Mouse (Mus musculus): Measurements from ENCODE around the gene Scg3. TPM values are rescaled to one million over a fixed set of nuclear protein-coding genes. Genes with fewer than 3 reads are reported as not detected.

Gene Scg3
- polyA plus RNA-seq, 1 experiment from 2014 or later, result 125 TPM

DNA sequence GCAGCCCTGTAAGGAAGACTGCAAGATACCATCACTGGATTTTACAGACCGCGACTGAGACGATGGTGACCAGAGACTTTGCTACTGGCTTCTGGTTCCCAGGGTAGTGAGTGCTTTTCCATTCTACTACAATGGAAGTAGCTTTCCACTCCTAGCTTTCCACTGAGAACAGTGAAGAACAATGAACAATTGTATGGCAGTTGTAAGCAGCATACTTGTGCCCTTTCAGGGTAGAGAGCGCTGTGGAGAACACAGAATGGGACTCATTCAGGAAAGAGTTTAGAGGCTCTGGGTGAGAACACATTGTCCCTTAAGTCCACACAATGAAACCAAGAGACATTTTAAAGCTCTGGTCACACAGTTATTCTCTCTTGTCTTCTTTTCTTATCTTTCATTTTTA is 86.3 kb downstream of the Scg3 start:
- WGBS, result 77% methylated on average over 4 of the region's 4 CpGs
- no peaks in the 10 kb centered on the region for H3K27me3 ChIP-seq (replicated peaks; ENCODE audit: control insufficient read depth, insufficient read depth, low read length)
- peaks cover 19% of the 10 kb centered on the region for H3K4me1 ChIP-seq (ENCODE audit: control insufficient read depth, insufficient read depth, low read depth, low read length)
- H3K9me3 ChIP-seq (ENCODE audit: control insufficient read depth, low read length), result no peaks in the 10 kb centered on the region
- H3K4me3 ChIP-seq (ENCODE audit: low read length), result no peak overlapping the region
- ATAC-seq, result no peak
- H3K36me3 ChIP-seq (ENCODE audit: control insufficient read depth, insufficient read depth, low read length), result peaks cover 15% of the 10 kb centered on the region
- H3K27ac ChIP-seq (ENCODE audit: low read depth, low read length), result no peak overlapping the region
- no peak overlapping the region for H3K4me2 ChIP-seq (ENCODE audit: low read length)
- no peak overlapping the region for H3K9ac ChIP-seq (ENCODE audit: low read depth, low read length)

DNA sequence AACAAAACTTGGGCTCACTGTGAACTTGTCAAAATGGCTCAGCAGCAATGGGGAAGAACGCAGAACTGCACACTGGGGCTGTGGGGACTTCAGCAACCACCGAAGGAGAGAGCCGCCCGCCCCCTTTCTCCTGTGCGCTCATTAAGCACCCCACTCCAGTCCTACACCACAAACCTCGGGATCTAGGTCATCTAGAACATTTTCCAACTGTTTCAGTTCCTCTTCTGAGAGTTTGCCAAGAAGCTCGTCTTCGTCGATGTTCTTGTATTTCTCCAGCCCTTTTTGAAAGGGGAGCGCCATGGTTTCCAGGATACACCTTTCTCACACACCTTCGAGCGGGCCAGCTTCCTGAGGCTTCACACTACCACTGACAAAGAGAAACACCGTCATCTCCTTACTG is 86.8 kb downstream of the Scg3 start:
- WGBS, result 89% methylated on average over 13 of the region's 13 CpGs

DNA sequence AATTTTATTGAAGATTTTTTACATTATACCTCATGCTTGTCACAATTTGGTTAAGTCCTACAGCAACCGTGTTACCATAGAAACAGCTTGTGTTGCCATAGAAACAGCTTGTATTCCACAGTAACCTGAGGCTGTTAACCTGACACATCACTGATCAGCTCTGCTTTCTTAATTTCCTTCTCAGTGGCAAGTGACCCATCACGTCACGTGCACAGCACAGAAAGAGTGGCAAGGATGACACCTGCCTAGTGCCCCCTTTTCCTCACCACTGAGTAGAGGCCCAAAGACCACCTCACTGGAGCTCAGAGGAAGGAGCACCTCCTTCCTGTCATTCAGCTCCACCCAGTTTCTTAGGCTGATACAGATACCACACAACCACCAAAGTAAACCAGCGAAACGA is 90.4 kb downstream of the Scg3 start:
- no peak overlapping the region for H3K27ac ChIP-seq (ENCODE audit: low read depth, low read length)
- H3K4me3 ChIP-seq (ENCODE audit: low read length), result no peak overlapping the region
- 79% methylated on average over 5 of the region's 5 CpGs for WGBS
- H3K27me3 ChIP-seq (replicated peaks; ENCODE audit: control insufficient read depth, insufficient read depth, low read length), result no peaks in the 10 kb centered on the region
- H3K4me2 ChIP-seq (ENCODE audit: low read length), result no peak overlapping the region
- peak; percentile 49; the same call in 1 of the 2 replicates for ATAC-seq
- no peaks in the 10 kb centered on the region for H3K9me3 ChIP-seq (ENCODE audit: control insufficient read depth, low read length)
- peaks cover 36% of the 10 kb centered on the region for H3K36me3 ChIP-seq (ENCODE audit: control insufficient read depth, insufficient read depth, low read length)
- no peak overlapping the region for H3K9ac ChIP-seq (ENCODE audit: low read depth, low read length)
- H3K4me1 ChIP-seq (ENCODE audit: control insufficient read depth, insufficient read depth, low read depth, low read length), result no peaks in the 10 kb centered on the region

More for the DNA sequence above, 86.8 kb downstream of the Scg3 start:
- ATAC-seq, result no peak
- Histone ChIP-seq H3K4me3 (ENCODE audit: low read length) (no peak overlapping the region), H3K4me2 (ENCODE audit: low read length) (no peak overlapping the region), H3K9me3 (ENCODE audit: control insufficient read depth, low read length) (no peaks in the 10 kb centered on the region), H3K9ac (ENCODE audit: low read depth, low read length) (no peak overlapping the region), H3K4me1 (ENCODE audit: control insufficient read depth, insufficient read depth, low read depth, low read length) (peaks cover 19% of the 10 kb centered on the region), H3K27me3 (replicated peaks; ENCODE audit: control insufficient read depth, insufficient read depth, low read length) (no peaks in the 10 kb centered on the region), H3K36me3 (ENCODE audit: control insufficient read depth, insufficient read depth, low read length) (peaks cover 19% of the 10 kb centered on the region), H3K27ac (ENCODE audit: low read depth, low read length) (no peak overlapping the region)

Other genes with a start within 250 kb of the Scg3 start
- gene Leo1, start 242.5 kb downstream of the Scg3 start, polyA plus RNA-seq (2015; fragmentation: Nextera tagmentation; extraction: Ambion mirVana), result 42.6 and 43.0 TPM in 2 replicates
- 75.6 and 79.5 TPM in 2 replicates for gene Tmod3, start 124.4 kb downstream of the Scg3 start, polyA plus RNA-seq (2015; fragmentation: Nextera tagmentation; extraction: Ambion mirVana)
- 291 and 339 TPM in 2 replicates for gene Tmod2, start 72.7 kb downstream of the Scg3 start, polyA plus RNA-seq (2015; fragmentation: Nextera tagmentation; extraction: Ambion mirVana)
- gene Lysmd2, start 58.3 kb downstream of the Scg3 start, polyA plus RNA-seq (2015; fragmentation: Nextera tagmentation; extraction: Ambion mirVana), result 34.9 and 36.3 TPM in 2 replicates
- 2.7 and 2.9 TPM in 2 replicates for gene Bmp5, start 91.3 kb upstream of the Scg3 start, polyA plus RNA-seq (2015; fragmentation: Nextera tagmentation; extraction: Ambion mirVana)

Data from hindbrain, embryonic 16.5 days (tissue).